Mouse (Mus musculus) left cerebral cortex, postnatal 25 days (tissue): Measurements from ENCODE around the gene Zfp217. TPM values are rescaled to one million over a fixed set of nuclear protein-coding genes. Genes with fewer than 3 reads are reported as not detected.
"Not testable (repeated sequence)": the region's sequence is repeated elsewhere in the genome, so short reads cannot be mapped to it uniquely, and the experiment has no call there.

ENCODE experiments used
- DNase-seq, 2 experiments: peaks; one replicate each; pipeline ENCODE4 v3.0.0; 2022; ENCODE audit warnings: low spot score in 2 of 2, mixed read lengths in 1 of 2
- intact Hi-C: fragments of 180-260 bp; cut with DNase I; formaldehyde crosslinking; loops from one replicate; pipeline ENCODE4 v1.15.1; 2025
- total RNA-seq, 2 experiments: library from RNA; stranded (reverse); gene quantifications; 2 replicates each; pipeline ENCODE4 v1.2.3; 2021

Zfp217 gene
- 1 to 10 TPM; 2.4 to 3.0 TPM for total RNA-seq

GRCm38 (mm10) chr2:170147661-170148153, at the start of gene Zfp217:
Zfp217 (minus strand) TSS chr2:170148103.
- intact Hi-C loops, result no loop called here
- no peak for DNase-seq

GRCm38 (mm10) chr2:170195542-170196089, 47.7 kb upstream of the Zfp217 start:
- DNase-seq, result no peak
- intact Hi-C loops, result no loop called here

- intact Hi-C loops, result no loop called here
- DNase-seq, result no peak
Observed at GRCm38 (mm10) chr2:170194845-170195244, 46.9 kb upstream of the Zfp217 start.

- DNase-seq, result no peak
Observed at GRCm38 (mm10) chr2:170193850-170194249, 45.9 kb upstream of the Zfp217 start.

GRCm38 (mm10) chr2:170193211-170193610, 45.3 kb upstream of the Zfp217 start:
- intact Hi-C loops, result no loop called here
- no peak for DNase-seq

More at GRCm38 (mm10) chr2:170193850-170194249, 45.9 kb upstream of the Zfp217 start:
- intact Hi-C loops, result no loop called here

- intact Hi-C loops, result no loop called here
- no peak for DNase-seq
Observed at GRCm38 (mm10) chr2:170192731-170193149, 44.8 kb upstream of the Zfp217 start.

- DNase-seq, result no peak
- intact Hi-C loops, result no loop called here
Observed at GRCm38 (mm10) chr2:170188721-170189120, 40.8 kb upstream of the Zfp217 start.

- no peak for DNase-seq
- intact Hi-C loops, result loop anchor here (2.0 kb wide), 1 partner anchor 34 kb away; no protein-coding TSS in a partner anchor
Observed at GRCm38 (mm10) chr2:170185137-170185837, 37.4 kb upstream of the Zfp217 start.

- peak; percentile 54 to 61 for DNase-seq
- intact Hi-C loops, result loop anchor here (2.0 kb wide), 1 partner anchor 34 kb away; no protein-coding TSS in a partner anchor
Observed at GRCm38 (mm10) chr2:170184175-170184983, 36.5 kb upstream of the Zfp217 start.

GRCm38 (mm10) chr2:170183851-170184174, 35.9 kb upstream of the Zfp217 start:
- intact Hi-C loops, result loop anchor here (2.0 kb wide), 1 partner anchor 35 kb away; no protein-coding TSS in a partner anchor
- no peak for DNase-seq

GRCm38 (mm10) chr2:170181862-170182261, 34.0 kb upstream of the Zfp217 start:
- DNase-seq, result no peak
- intact Hi-C loops, result no loop called here

GRCm38 (mm10) chr2:170180769-170181168, 32.9 kb upstream of the Zfp217 start:
- intact Hi-C loops, DNase-seq: not testable (repeated sequence)

- no peak for DNase-seq
- intact Hi-C loops, result no loop called here
Observed at GRCm38 (mm10) chr2:170179317-170179716, 31.4 kb upstream of the Zfp217 start.

GRCm38 (mm10) chr2:170177323-170177722, 29.4 kb upstream of the Zfp217 start:
- DNase-seq, result no peak
- intact Hi-C loops, result no loop called here

- intact Hi-C loops, result no loop called here
- no peak for DNase-seq
Observed at GRCm38 (mm10) chr2:170176284-170176926, 28.5 kb upstream of the Zfp217 start.

- no peak for DNase-seq
- intact Hi-C loops, result no loop called here
Observed at GRCm38 (mm10) chr2:170175661-170176150, 27.8 kb upstream of the Zfp217 start.

GRCm38 (mm10) chr2:170175190-170175589, 27.3 kb upstream of the Zfp217 start:
- no peak for DNase-seq
- intact Hi-C loops, result no loop called here

- no peak for DNase-seq
- intact Hi-C loops, result no loop called here
Observed at GRCm38 (mm10) chr2:170169062-170169461, 21.2 kb upstream of the Zfp217 start.

GRCm38 (mm10) chr2:170165649-170166048, 17.7 kb upstream of the Zfp217 start:
- intact Hi-C loops, result no loop called here

More at GRCm38 (mm10) chr2:170165649-170166048, 17.7 kb upstream of the Zfp217 start:
- DNase-seq, result no peak
